Mouse (Mus musculus): ENCODE results near the gene Stpg3. TPM values are rescaled to one million over a fixed set of nuclear protein-coding genes. Genes with fewer than 3 reads are reported as not detected.

Stpg3 gene
- total RNA-seq, 2 experiments from 2014 or later = 0.30 to 0.54 TPM

DNA sequence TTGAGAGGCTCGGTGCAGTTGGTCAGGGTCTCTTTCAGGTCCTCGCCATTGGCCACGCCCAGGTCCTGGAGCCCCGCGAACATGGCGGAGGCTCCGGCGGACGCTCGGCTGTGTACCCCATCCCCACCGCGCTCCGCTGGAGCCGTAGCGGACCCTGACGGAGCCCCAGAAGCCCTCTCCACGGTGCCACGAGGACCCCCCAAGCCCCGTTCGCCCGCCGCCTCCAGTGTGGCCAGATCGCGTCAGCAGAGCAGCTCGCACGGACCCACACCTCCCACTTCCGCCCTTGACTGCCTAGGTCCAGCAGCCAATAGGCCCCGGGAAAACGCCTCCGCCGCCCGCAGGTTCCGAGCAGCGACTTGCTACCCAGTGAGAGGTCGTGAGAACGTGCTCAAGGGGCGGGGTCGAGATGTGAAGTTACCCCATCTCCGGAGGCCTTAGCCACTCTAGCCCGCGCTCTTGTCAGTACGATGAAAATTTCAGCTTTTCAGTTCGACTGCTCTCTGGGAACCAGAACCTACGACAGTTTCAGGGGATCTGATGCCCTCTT lies 3.2 kb downstream of the Stpg3 start, which contains the start of gene Nelfb:
Gene Nelfb, minus strand, starts transcription at position 369 of the 550 bp plus-strand sequence.
- ATAC-seq (replicated peaks; ENCODE audit: poor library complexity) = peak; percentile 98

DNA sequence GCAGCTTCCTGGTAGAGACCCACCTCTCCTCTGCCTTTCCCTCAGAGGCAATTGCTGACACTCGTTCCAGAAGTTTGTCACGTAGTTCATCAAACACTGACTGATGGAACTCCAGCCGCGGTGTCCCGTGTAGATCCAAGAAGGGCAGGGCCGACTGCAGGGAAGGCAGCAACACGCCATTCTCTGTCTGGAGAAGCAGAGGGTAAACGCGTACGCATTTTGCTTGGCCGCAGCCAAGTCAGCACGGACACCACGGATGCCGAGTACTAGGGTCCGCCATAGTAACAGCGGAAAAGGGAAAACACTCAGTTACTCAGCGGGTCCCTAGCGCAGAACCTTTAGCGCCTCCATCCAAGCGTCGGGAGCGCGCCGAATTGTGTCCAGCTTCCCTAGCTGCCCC lies 3.8 kb downstream of the Stpg3 start:
- peak; percentile 10; the same call in 1 of the 2 replicates for ATAC-seq (replicated peaks; ENCODE audit: poor library complexity)

DNA sequence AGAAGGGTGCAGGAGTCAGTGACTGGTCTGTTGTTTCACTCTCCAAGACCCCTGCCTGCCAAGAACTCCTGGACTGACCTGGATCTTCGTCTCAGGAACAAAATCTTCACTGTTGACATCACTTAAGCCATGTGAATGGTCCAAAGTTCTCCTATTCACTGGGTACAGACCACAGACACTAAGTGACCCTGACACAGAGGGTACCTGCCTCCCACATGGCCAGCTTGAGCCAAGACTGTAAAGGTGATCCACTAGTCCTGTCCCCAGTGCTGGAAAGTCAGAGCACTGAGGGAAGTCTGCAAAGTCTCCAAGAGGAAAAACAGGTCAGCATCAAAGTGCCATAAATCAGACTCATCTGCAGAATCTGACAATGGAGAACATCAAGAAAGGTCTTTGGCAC lies 6.8 kb downstream of the Stpg3 start:
- no peak for ATAC-seq (replicated peaks; ENCODE audit: poor library complexity)

DNA sequence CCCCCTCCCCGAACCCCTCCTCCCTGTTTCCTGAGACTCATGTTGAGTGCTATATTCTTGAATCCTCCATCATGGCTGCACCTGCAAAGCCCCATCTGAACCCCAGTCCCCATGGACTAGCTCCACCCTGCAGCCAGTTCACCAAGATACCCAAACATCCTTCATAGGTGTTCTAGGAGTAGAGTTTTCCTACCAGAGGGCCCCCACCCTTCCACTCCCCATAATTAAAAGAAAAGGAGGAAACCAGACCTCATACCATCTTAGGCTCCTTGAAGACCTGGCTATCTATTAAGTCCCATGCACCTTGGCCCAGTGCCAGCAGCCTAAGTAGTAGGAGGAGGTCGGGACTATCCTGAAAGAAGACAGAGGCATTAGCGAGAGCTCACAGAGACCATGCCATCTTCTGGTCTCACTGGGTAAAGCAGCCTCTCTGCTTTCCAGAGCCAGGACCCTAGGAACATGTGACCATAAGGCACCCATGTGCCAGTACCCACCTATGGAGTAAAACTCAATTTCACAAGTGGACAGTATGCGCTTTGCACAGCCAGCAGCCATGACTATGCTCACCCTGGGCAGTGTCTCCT lies 10.7 kb downstream of the Stpg3 start:
- peak; percentile 96 for ATAC-seq (replicated peaks; ENCODE audit: poor library complexity)

DNA sequence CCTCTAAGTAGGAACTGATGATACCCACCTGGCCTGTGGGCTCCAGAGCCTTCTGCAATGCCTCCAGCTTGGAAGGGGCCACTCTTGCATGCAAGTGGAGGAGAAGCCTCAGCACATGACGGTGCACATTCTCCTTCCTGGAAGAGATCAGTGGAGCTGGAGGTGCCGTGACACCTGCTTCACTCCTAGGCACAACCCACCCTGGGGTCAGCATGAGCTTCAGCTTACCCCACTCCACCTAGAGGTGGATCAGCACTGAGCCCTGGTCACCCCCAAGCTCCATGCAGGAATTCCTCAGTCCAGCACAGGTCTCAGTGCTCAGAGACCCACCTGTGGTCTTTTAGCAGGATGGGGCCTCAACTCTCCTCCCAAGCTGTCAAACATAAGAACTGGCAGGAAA lies 13.8 kb downstream of the Stpg3 start:
- no peak for ATAC-seq (replicated peaks; ENCODE audit: poor library complexity)

- no peak for ATAC-seq (replicated peaks; ENCODE audit: poor library complexity)
These were observed 16.5 kb downstream of the Stpg3 start for GRCm38 (mm10) chr2:25197946-25198345.

DNA sequence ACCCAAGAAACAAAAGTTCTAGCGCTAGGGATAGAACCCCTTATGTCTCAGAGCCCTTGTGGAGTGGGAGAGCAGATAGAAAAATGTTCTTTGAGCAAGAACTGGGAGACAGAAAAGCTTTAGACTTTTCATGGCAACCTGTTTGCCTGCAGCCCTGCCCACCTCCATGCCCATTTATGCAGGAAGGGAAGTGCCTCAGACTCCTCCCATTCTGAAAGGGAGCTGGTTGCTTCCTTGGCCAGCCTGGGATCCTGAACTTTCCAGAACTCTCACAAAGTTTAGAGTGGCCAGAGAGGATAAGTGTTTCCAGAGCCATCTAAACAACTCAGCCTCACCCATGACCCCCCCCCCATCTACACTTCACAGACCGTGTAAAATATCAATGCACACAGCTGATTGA lies 17.2 kb downstream of the Stpg3 start:
- ATAC-seq (replicated peaks; ENCODE audit: poor library complexity) = no peak

DNA sequence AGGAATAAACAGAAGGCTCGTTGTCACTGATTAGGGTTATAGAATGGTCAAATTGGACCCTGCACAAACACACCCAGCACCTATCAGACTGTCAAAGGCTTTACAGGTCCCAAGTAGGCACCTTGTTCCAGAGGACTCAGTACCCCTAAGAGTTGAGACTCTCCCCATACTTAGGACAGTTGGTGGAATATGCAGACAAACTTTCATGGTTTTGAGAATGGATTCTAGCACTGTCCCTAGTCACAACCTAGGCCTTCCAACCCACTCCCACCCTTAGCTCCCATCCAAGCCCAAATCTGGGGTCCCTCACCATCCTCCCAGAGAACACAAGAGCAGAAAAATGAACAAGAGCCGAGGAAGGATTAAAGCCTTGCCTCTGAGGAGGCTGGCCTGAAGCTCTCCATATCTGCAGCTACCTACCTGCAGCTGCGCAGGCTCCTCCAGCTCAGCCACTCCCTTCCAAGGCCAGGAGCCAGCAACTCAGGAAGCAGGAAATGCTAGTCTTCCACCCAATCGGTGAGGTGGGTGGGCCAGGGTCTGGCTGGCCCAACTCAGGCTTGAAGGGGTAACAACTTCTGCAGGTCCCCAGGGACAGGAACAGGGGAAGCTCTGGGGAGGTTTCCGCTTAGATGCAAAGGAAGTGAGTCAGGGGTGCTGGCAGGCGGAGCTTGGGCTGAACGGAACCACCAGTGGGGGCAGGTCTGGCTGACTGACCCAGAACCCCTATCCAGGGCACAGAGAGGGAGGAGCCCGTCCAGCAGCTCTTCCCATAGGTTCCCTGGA lies 18.1 kb downstream of the Stpg3 start, which contains the start of gene Tor4a:
Gene Tor4a, minus strand, starts transcription at position 715 of the 783 bp plus-strand sequence.
- ATAC-seq (replicated peaks; ENCODE audit: poor library complexity) = peak; percentile 61

- ATAC-seq (replicated peaks; ENCODE audit: poor library complexity) = peak; percentile 26
These were observed 19.0 kb downstream of the Stpg3 start for GRCm38 (mm10) chr2:25195211-25196156.

- ATAC-seq (replicated peaks; ENCODE audit: poor library complexity) = no peak
These were observed 19.8 kb downstream of the Stpg3 start for GRCm38 (mm10) chr2:25194486-25195171.

DNA sequence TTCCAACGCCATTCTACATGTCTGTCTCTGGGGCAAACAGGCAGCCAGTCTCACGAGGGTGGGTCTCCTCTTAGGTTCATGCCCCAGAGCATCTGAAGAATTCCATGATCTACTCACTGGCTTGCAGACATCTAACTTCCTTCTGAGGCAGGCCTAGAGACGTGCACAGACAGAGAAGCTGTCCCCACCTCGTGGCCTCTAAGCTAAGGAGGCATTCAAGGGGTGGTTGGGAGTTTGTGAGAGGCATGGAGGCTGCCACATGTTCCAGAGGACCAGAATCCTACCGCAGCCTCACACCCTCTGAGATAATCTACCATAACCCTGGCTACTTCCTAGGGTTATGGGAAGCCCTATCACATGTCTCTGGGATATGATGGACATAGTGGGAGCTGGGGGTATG lies 20.4 kb downstream of the Stpg3 start:
- ATAC-seq (replicated peaks; ENCODE audit: poor library complexity) = no peak

- ATAC-seq (replicated peaks; ENCODE audit: poor library complexity) = peak; percentile 61
These were observed 21.1 kb downstream of the Stpg3 start for GRCm38 (mm10) chr2:25193330-25193770.

DNA sequence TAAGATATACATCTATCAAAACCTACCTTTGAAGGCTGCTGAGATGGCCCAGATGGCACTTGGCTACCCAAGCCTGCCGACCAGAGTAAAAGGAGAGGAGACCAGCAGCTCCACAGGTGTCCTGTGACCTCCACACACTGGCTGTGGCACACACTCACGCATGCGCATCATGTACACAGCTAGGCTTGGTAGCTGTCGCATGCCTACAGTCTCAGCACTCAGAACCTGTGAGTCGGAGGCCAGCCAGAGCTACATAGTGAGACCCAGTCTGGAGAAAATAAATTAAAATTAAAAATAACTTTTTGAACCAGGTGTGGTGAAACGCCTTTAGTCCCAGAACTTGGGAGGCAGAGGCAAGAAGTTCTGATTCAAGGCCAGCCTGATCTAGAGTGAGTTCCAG lies 26.6 kb downstream of the Stpg3 start:
- no peak for ATAC-seq (replicated peaks; ENCODE audit: poor library complexity)

- no peak for ATAC-seq (replicated peaks; ENCODE audit: poor library complexity)
These were observed 27.9 kb downstream of the Stpg3 start for GRCm38 (mm10) chr2:25186575-25186930.

- ATAC-seq (replicated peaks; ENCODE audit: poor library complexity) = peak; percentile 56
These were observed 28.5 kb downstream of the Stpg3 start for GRCm38 (mm10) chr2:25185625-25186574.

GRCm38 (mm10) chr2:25184496-25184895 lies 29.9 kb downstream of the Stpg3 start:
- ATAC-seq (replicated peaks; ENCODE audit: poor library complexity) = no peak

GRCm38 (mm10) chr2:25183336-25183735 lies 31.1 kb downstream of the Stpg3 start:
- no peak for ATAC-seq (replicated peaks; ENCODE audit: poor library complexity)

- no peak for ATAC-seq (replicated peaks; ENCODE audit: poor library complexity)
These were observed 31.8 kb downstream of the Stpg3 start for GRCm38 (mm10) chr2:25182664-25183063.

GRCm38 (mm10) chr2:25181891-25182397 lies 32.5 kb downstream of the Stpg3 start:
- no peak for ATAC-seq (replicated peaks; ENCODE audit: poor library complexity)

Measured in megakaryocyte progenitor cell, adult 5-6 weeks (primary cell).